Mouse (Mus musculus) CD8-positive naive resting alpha-beta T cell, adult 2 months (primary cell): ENCODE measurements around the gene Zc2hc1c.

Source experiments
- DNase-seq, 2 experiments: peaks; one replicate each; pipeline ENCODE4 v3.0.0; 2022; ENCODE audit warnings: low read depth in 2 of 2, low spot score in 2 of 2

Gene Zc2hc1c

DNA sequence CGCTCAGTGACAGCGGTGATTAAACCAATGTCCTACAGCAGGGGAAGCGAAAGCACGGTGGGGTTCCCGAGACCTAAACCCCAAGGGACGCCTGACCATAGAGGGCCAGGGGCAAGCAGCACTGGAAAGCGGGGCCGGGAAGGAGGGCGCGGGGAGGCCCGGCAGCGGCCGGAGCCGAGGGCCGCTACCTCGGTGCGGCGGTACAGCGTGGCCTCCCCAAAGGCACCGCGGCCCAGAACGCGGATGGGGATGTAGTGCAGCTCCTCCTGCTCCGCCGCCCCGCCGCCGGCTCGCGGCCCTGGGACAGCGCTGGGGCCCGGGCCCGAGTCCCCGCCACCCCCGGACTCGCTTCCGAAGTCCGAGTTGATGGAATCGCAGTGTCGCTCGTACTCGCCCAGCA lies 50.4 kb downstream of the Zc2hc1c start:
- DNase-seq = no peak

DNA sequence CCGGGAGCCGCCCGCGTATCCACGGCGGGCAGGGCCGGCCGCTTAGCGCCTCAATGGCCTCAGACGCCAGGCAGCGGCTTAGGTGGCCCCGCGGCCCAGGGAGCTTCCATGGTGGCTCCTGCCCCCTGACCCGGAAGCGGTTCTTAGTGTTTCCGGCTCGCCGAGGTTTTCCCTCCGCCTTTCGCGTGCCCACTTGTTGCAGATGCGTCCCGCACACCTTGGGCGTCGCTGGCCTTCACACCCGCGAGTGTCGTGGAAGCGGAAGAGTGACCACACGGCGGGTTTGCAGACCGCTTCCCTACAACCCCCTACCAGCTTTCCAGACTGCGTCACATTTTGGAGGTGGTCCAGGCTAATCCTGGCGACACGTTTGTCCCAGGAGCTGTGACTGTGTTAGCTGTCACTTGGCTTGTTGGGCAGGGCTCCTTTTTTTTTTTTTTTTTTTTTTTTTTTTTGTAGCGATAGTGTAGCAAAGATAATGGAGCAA lies 50.9 kb downstream of the Zc2hc1c start, which contains the start of gene Nek9:
Nek9 (minus strand) TSS at position 120 of the 487 bp plus-strand sequence.
- peak; percentile 88 to 90 for DNase-seq

DNA sequence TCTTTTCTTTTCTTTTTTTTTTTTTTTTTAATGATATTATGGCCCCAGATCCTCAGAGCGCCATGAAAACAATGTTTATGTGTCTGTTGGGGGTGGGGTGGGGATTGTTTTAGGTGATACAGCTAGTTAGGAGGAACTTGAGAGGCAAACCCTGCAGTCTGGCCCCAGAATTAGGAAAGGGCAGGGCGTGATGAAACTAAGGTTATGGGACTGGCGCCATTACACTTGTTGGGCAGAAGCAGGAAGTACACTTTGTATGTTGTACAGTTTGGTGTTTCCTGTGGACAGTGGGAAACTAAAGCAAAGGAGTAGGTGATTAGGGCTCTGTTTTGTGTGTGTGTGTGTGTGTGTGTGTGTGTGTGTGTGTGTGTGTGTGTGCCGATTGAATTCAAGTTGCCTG lies 51.6 kb downstream of the Zc2hc1c start:
- DNase-seq = no peak

DNA sequence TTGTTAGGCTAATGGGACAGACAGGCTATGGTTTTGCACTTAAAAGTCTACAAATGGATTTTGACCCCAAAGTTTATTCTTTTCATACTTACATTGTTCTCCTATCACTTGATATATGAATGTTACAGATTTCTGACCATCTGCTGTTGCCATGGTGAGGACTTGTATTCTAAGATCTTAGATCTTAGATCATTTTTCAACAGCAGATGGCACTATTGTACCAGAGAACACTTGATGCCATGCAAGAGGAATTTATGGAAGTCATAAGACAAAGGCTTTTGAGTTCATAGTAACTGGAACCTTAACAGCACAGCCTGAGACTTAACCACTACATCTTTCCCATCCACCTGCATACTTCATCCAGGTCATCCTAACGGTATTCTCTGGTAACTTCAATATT lies 52.7 kb downstream of the Zc2hc1c start:
- peak; percentile 15 to 52 for DNase-seq

DNA sequence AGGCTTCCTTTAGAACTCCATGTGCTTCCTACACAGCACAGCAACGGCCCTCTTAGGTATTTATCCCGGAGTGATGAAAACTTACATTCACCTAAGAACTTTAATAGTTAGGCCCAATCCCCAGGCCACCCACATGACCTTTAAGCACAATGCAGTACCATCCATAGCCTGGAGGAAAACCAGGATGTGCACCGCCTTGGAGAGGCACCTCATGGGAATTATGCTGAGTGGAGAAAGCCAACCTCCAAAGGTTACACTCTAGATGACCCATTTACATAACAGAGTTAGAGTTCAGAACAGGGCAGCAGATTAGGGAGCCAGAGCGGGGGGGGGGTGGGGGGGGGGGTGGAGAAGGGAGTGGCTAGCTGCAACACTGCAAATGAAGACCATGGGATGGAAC lies 53.9 kb downstream of the Zc2hc1c start:
- DNase-seq = no peak

DNA sequence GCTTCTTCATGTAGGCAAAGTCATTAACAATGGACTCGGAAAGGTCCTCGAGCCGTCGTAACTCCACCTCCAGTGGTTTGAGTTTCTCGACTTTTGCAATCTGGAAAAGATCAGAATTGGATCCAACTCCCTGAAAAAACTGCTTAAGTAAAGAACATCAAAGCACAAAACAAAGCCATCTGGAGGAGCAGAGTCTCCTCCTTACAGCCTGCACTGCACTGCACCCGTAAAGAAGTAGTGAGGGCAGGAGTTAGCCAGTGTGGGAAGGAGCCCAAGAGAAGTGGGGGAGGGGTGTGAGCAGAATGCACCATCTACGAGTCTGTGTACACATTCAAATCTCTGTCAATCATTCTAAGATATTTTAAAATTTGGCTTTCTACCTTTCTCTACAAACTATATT lies 55.9 kb downstream of the Zc2hc1c start:
- no peak for DNase-seq

DNA sequence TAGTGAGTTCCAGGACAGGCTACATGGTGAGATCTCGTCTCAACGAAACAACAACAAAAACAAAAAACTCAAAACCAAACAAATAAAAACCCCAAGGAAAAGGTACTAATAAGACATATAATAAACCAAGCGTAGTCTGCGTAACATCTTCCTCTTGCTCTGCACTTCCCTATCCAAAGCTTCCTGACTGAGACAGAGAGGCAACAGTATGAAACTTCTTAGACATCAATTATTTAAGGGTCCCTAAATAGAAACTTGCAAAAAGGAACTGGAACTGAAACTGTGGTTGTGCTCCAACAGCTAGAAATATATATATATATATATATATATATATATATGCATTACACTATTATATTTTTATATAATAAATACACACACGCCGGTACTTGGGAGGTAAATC lies 57.2 kb downstream of the Zc2hc1c start:
- no peak for DNase-seq

DNA sequence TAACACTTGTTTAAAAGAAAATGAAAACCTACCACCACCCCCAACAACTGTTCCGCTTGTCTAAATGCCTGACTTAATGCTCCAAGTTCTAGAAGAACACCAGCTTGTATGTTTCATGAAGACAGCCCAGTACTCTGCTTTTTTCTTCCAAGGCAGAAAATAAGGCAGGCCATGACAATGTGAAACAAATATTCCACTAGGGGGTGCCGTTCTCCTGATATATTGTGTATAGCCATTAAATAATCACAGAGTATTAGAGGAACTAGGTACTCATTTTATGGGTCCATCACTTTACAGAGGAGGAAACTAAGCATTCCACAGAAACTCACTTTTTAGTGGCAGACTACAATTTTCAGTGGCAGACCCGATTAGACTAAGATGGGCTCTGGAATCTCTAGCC lies 58.0 kb downstream of the Zc2hc1c start:
- peak; percentile 50 to 67 for DNase-seq

DNA sequence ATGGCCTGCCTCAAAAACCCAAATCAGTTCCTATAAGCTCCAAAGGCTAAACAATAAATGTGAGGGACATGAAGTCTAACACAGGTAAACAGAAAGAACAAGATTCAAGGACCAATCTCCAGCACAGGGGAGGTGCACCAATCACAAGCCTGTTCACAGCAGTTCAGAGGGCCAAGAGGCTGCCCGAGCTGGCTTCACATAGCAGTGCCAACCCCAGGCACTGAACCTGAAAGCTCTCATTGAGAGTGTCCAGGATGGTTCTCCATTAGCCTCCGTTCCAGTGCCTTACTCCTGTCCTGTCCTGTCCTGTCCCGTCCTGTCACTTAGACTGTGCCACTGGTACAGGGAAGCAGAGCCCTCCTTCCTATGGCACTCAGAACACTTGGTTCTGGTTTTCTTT lies 58.8 kb downstream of the Zc2hc1c start:
- no peak for DNase-seq

DNA sequence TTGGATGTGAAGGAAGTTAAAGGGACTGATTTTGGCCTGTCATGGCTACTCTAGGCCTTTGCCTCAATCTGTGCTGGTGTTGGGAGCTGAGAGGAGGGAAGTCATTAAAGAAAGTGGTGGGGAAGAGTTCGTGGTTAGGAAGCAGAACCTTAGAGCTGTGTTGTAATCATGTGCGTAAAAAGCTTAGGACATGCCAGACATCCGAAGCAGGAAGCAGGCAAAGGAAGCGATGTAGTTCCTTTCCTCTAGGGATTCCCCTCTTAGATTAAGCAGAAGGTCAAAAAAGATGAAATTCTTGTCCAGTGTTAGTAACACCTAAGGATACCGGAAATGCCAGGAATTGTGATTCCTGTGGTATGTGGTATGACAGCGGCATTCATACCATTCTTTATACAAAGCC lies 59.9 kb downstream of the Zc2hc1c start:
- no peak for DNase-seq
